Comparison of ENCODE assay signal across 24 mouse cellular contexts in the genomic region with DNA sequence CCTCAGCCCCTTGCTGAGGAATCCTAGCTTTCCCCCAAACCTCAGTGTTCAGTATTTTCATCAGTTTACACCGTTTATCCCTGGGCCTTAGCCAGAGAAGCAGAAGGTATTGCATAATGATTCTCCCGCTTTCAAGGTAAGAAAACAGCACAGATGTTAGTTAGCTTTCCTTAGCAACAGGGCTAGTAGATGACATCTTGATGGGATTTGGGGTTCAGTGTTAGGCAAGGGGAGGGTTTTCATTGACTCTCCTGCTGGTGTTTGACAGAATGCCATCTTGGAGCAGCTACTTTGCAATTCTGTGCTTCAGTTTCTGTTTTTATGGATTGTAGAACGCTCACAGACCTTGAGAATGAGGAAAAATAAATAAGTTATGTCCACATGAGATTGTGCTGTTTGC.
DNase-seq lines count a peak whose midpoint lies in the region; ATAC-seq and TF ChIP-seq lines count a peak whose summit lies in the region.
"Had no signal": no experiment of that assay in that cellular context is flagged by ENCODE, and none has a peak within 500 bp of the region (broad histone marks: within the 10 kb centered on the region; RNA-seq: fewer than 3 reads in every experiment).

No protein-coding gene starts in this region.

- no peak overlapping the region for H3K9ac ChIP-seq in hindbrain, embryonic 16.5 days (ENCODE audit: low read depth, low read length)
- no peak overlapping the region for H3K9ac ChIP-seq in midbrain, embryonic 13.5 days (replicated peaks)
- H3K9ac ChIP-seq in midbrain, embryonic 11.5 days (ENCODE audit: low read length) = no peak overlapping the region
- H3K9ac ChIP-seq in forebrain, embryonic 16.5 days (replicated peaks; ENCODE audit: low read depth, low read length) = no peak overlapping the region
- no peak overlapping the region for H3K9ac ChIP-seq in midbrain, postnatal 0 days (replicated peaks; ENCODE audit: low read length, poor library complexity, severe bottlenecking)
- H3K9ac ChIP-seq: embryonic facial prominence, embryonic 15.5 days; heart, embryonic 15.5 days; hindbrain, embryonic 13.5 days; limb, embryonic 12.5 days; liver, embryonic 12.5 days; liver, postnatal 0 days; neural tube, embryonic 13.5 days had no signal

- ATAC-seq in hindbrain, embryonic 16.5 days = peak; percentile 38; the same call in 1 of the 2 replicates
- ATAC-seq in midbrain, embryonic 13.5 days = no peak
- ATAC-seq in midbrain, embryonic 11.5 days (ENCODE audit: low FRiP score) = no peak
- peak; percentile 71 for ATAC-seq in forebrain, embryonic 16.5 days
- no peak for ATAC-seq in midbrain, postnatal 0 days (ENCODE audit: low FRiP score)
- ATAC-seq: liver, embryonic 12.5 days; liver, postnatal 0 days had no signal

- no peak for TF ChIP-seq CTCF in midbrain, postnatal 0 days (IDR thresholded peaks at IDR 0.05)

- H3K4me1 ChIP-seq in hindbrain, embryonic 16.5 days (ENCODE audit: control insufficient read depth, insufficient read depth, low read depth, low read length) = no peaks in the 10 kb centered on the region
- peaks cover 6% of the 10 kb centered on the region; the same call in 1 of the 2 replicates for H3K4me1 ChIP-seq in hindbrain, embryonic 10.5 days (replicated peaks)
- H3K4me1 ChIP-seq in midbrain, embryonic 13.5 days (replicated peaks) = peaks cover 14% of the 10 kb centered on the region
- peaks cover 4% of the 10 kb centered on the region; the same call in 1 of the 2 replicates for H3K4me1 ChIP-seq in midbrain, embryonic 11.5 days (ENCODE audit: control insufficient read depth, insufficient read depth, low read length)
- H3K4me1 ChIP-seq in forebrain, embryonic 16.5 days (replicated peaks; ENCODE audit: control insufficient read depth, insufficient read depth, low read length) = peaks cover 9% of the 10 kb centered on the region; the same call in 1 of the 2 replicates
- H3K4me1 ChIP-seq in midbrain, postnatal 0 days (ENCODE audit: insufficient read depth, low read length) = no peaks in the 10 kb centered on the region; the same call in 1 of the 2 replicates
- H3K4me1 ChIP-seq: embryonic facial prominence, embryonic 10.5 days; embryonic facial prominence, embryonic 15.5 days; heart, embryonic 15.5 days; limb, embryonic 12.5 days; liver, embryonic 12.5 days had no signal

- 62% methylated on average over 3 of the region's 3 CpGs for WGBS in hindbrain, embryonic 16.5 days
- WGBS in hindbrain, embryonic 10.5 days = 85% methylated on average over 3 of the region's 3 CpGs
- 69% methylated on average over 3 of the region's 3 CpGs for WGBS in midbrain, embryonic 13.5 days
- WGBS in midbrain, embryonic 11.5 days = 74% methylated on average over 3 of the region's 3 CpGs
- 42% methylated on average over 3 of the region's 3 CpGs for WGBS in forebrain, embryonic 16.5 days
- WGBS in midbrain, postnatal 0 days = 47% methylated on average over 3 of the region's 3 CpGs

- H3K27me3 ChIP-seq in hindbrain, embryonic 16.5 days (replicated peaks; ENCODE audit: control insufficient read depth, insufficient read depth, low read length) = no peaks in the 10 kb centered on the region
- no peaks in the 10 kb centered on the region for H3K27me3 ChIP-seq in hindbrain, embryonic 10.5 days (ENCODE audit: insufficient read depth, poor library complexity, severe bottlenecking)
- no peaks in the 10 kb centered on the region for H3K27me3 ChIP-seq in midbrain, embryonic 13.5 days
- no peaks in the 10 kb centered on the region for H3K27me3 ChIP-seq in midbrain, embryonic 11.5 days (ENCODE audit: control insufficient read depth, insufficient read depth, low read length)
- no peaks in the 10 kb centered on the region for H3K27me3 ChIP-seq in forebrain, embryonic 16.5 days (replicated peaks; ENCODE audit: control insufficient read depth, insufficient read depth, low read length)
- H3K27me3 ChIP-seq in midbrain, postnatal 0 days (ENCODE audit: insufficient read depth, low read length) = no peaks in the 10 kb centered on the region
- H3K27me3 ChIP-seq: embryonic facial prominence, embryonic 15.5 days; heart, embryonic 15.5 days; hindbrain, embryonic 13.5 days; limb, embryonic 12.5 days; liver, embryonic 12.5 days; neural tube, embryonic 13.5 days had no signal

- no peak overlapping the region for H3K27ac ChIP-seq in hindbrain, embryonic 16.5 days (ENCODE audit: low read depth, low read length)
- H3K27ac ChIP-seq in hindbrain, embryonic 10.5 days = no peak overlapping the region
- H3K27ac ChIP-seq in midbrain, embryonic 13.5 days = peak overlapping the region; percentile 41; the same call in 1 of the 2 replicates
- no peak overlapping the region for H3K27ac ChIP-seq in midbrain, embryonic 11.5 days (ENCODE audit: low read depth, low read length)
- H3K27ac ChIP-seq in forebrain, embryonic 16.5 days (ENCODE audit: low read length) = 0 out of 2 replicates have a peak overlapping the region, but pooled peaks have one; percentile 11
- 0 out of 2 replicates have a peak overlapping the region, but pooled peaks have one; percentile 32 for H3K27ac ChIP-seq in midbrain, postnatal 0 days (ENCODE audit: low read depth, low read length)
- H3K27ac ChIP-seq: embryonic facial prominence, embryonic 10.5 days; embryonic facial prominence, embryonic 15.5 days; heart, embryonic 15.5 days; hindbrain, embryonic 13.5 days; limb, embryonic 12.5 days; liver, embryonic 12.5 days; neural tube, embryonic 13.5 days had no signal

- no peaks in the 10 kb centered on the region for H3K36me3 ChIP-seq in hindbrain, embryonic 16.5 days (ENCODE audit: control insufficient read depth, insufficient read depth, low read length)
- H3K36me3 ChIP-seq in hindbrain, embryonic 10.5 days = no peaks in the 10 kb centered on the region
- no peaks in the 10 kb centered on the region for H3K36me3 ChIP-seq in midbrain, embryonic 13.5 days
- no peaks in the 10 kb centered on the region for H3K36me3 ChIP-seq in midbrain, embryonic 11.5 days (ENCODE audit: control insufficient read depth, insufficient read depth, low read length)
- H3K36me3 ChIP-seq in forebrain, embryonic 16.5 days (ENCODE audit: control insufficient read depth, insufficient read depth) = no peaks in the 10 kb centered on the region
- H3K36me3 ChIP-seq in midbrain, postnatal 0 days (ENCODE audit: insufficient read depth, low read length) = no peaks in the 10 kb centered on the region
- H3K36me3 ChIP-seq: embryonic facial prominence, embryonic 10.5 days; embryonic facial prominence, embryonic 15.5 days; heart, embryonic 15.5 days; hindbrain, embryonic 13.5 days; limb, embryonic 12.5 days; liver, embryonic 12.5 days; neural tube, embryonic 13.5 days had no signal

- no peak for DNase-seq in hindbrain, embryonic 10.5 days (ENCODE audit: low spot score)
- DNase-seq in midbrain, embryonic 11.5 days (ENCODE audit: low spot score, missing footprints) = no peak
- DNase-seq in midbrain, postnatal 0 days (ENCODE audit: low spot score) = no peak
- no peak for DNase-seq in right cerebral cortex, postnatal 36 days (ENCODE audit: low spot score in 2 of 2)
- DNase-seq: adrenal gland, postnatal 25 days; B cell, adult 2 months; cerebellum, adult 2 months; cerebellum, postnatal 14 days; gastrocnemius, postnatal 10 days; kidney, adult 11 months; kidney, postnatal 14 days; liver, postnatal 0 days; lung, postnatal 36 days; thymus, postnatal 4 days had no signal

- H3K4me2 ChIP-seq in hindbrain, embryonic 16.5 days (ENCODE audit: low read length) = no peak overlapping the region
- no peak overlapping the region for H3K4me2 ChIP-seq in midbrain, embryonic 13.5 days (replicated peaks)
- H3K4me2 ChIP-seq in midbrain, embryonic 11.5 days = no peak overlapping the region
- H3K4me2 ChIP-seq in forebrain, embryonic 16.5 days (ENCODE audit: low read length) = no peak overlapping the region
- no peak overlapping the region for H3K4me2 ChIP-seq in midbrain, postnatal 0 days (ENCODE audit: low read depth, low read length, poor library complexity, severe bottlenecking)
- H3K4me2 ChIP-seq: embryonic facial prominence, embryonic 15.5 days; heart, embryonic 15.5 days; hindbrain, embryonic 13.5 days; limb, embryonic 12.5 days; liver, embryonic 12.5 days; neural tube, embryonic 13.5 days had no signal

- H3K9me3 ChIP-seq in hindbrain, embryonic 16.5 days (ENCODE audit: control insufficient read depth, low read length) = no peaks in the 10 kb centered on the region
- H3K9me3 ChIP-seq in hindbrain, embryonic 10.5 days = no peaks in the 10 kb centered on the region
- no peaks in the 10 kb centered on the region for H3K9me3 ChIP-seq in midbrain, embryonic 13.5 days
- H3K9me3 ChIP-seq in midbrain, embryonic 11.5 days (ENCODE audit: control insufficient read depth, low read length) = no peaks in the 10 kb centered on the region
- no peaks in the 10 kb centered on the region for H3K9me3 ChIP-seq in forebrain, embryonic 16.5 days (ENCODE audit: control insufficient read depth, low read length)
- H3K9me3 ChIP-seq in midbrain, postnatal 0 days (ENCODE audit: low read length) = no peaks in the 10 kb centered on the region
- H3K9me3 ChIP-seq: embryonic facial prominence, embryonic 10.5 days; embryonic facial prominence, embryonic 15.5 days; heart, embryonic 15.5 days; hindbrain, embryonic 13.5 days; limb, embryonic 12.5 days; liver, embryonic 12.5 days; neural tube, embryonic 13.5 days had no signal

- no peak overlapping the region for H3K4me3 ChIP-seq in hindbrain, embryonic 16.5 days (ENCODE audit: low read length)
- no peak overlapping the region for H3K4me3 ChIP-seq in hindbrain, embryonic 10.5 days
- no peak overlapping the region for H3K4me3 ChIP-seq in midbrain, embryonic 13.5 days (replicated peaks)
- H3K4me3 ChIP-seq in midbrain, embryonic 11.5 days (ENCODE audit: low read depth, low read length) = no peak overlapping the region
- no peak overlapping the region for H3K4me3 ChIP-seq in forebrain, embryonic 16.5 days (replicated peaks; ENCODE audit: low read length)
- H3K4me3 ChIP-seq in midbrain, postnatal 0 days (ENCODE audit: low read depth, low read length) = no peak overlapping the region
- H3K4me3 ChIP-seq: embryonic facial prominence, embryonic 10.5 days; embryonic facial prominence, embryonic 15.5 days; heart, embryonic 15.5 days; hindbrain, embryonic 13.5 days; limb, embryonic 12.5 days; liver, embryonic 12.5 days; neural tube, embryonic 13.5 days had no signal

Comparison
In these comparisons a context has a peak if more than half of its experiments do, and no peak if none do; other contexts are left out.
1. H3K27ac ChIP-seq: peak in midbrain, embryonic 13.5 days (single experiment), forebrain, embryonic 16.5 days (single experiment) and midbrain, postnatal 0 days (single experiment); none in hindbrain, embryonic 16.5 days (single experiment), hindbrain, embryonic 10.5 days (single experiment) and midbrain, embryonic 11.5 days (single experiment).
2. ATAC-seq: peak in hindbrain, embryonic 16.5 days (single experiment) and forebrain, embryonic 16.5 days (single experiment); none in midbrain, embryonic 13.5 days (single experiment), midbrain, embryonic 11.5 days (single experiment) and midbrain, postnatal 0 days (single experiment).